8 mouse cellular contexts compared by ENCODE assay signal in genomic region chr11:75169405-75170080, GRCm38 (mm10). TPM values are rescaled to one million over a fixed set of nuclear protein-coding genes. Genes with fewer than 3 reads are reported as not detected.
A peak's percentile ranks its signal among the peaks of the same experiment; 100 is the strongest.
DNase-seq lines count a peak whose midpoint lies in the region; ATAC-seq and TF ChIP-seq lines count a peak whose summit lies in the region.

Hic1 (minus strand) TSS chr11:75169519.

- H3K9ac ChIP-seq in liver, postnatal 0 days (replicated peaks): peak within 1 kb of the TSS; percentile 65

- 5% methylated on average over 23 of the region's 23 CpGs for WGBS in cerebellum, adult 2 months
- 7% methylated on average over 23 of the region's 23 CpGs for WGBS in liver, postnatal 0 days (ENCODE audit: insufficient replicate concordance)

- no peaks in the 10 kb centered on the region for H3K27me3 ChIP-seq in cerebellum, adult 2 months (ENCODE audit: control insufficient read depth, insufficient read depth, low read length)
- H3K27me3 ChIP-seq in liver, postnatal 0 days (ENCODE audit: insufficient read depth, low read length): peaks cover 99% of the 10 kb centered on the region

- TF ChIP-seq EP300 in liver, postnatal 0 days (IDR thresholded peaks at IDR 0.05; ENCODE audit: low read depth): no peak

- DNase-seq in cerebellum, adult 2 months: no peak
- DNase-seq in cerebellum, postnatal 36 days: no peak
- DNase-seq in thymus, postnatal 0 days (ENCODE audit: low spot score): no peak
- DNase-seq in thymus, adult 18-20 months: no peak
- no peak for DNase-seq in heart, postnatal 36 days
- peak; percentile 19 for DNase-seq in liver, postnatal 0 days
- no peak for DNase-seq in frontal cortex, postnatal 36 days (ENCODE audit: low spot score in 2 of 2)

- TF ChIP-seq POLR2A in cerebellum, adult 2 months (IDR thresholded peaks at IDR 0.05; ENCODE audit: borderline replicate concordance, insufficient read depth, low read length): no peak

- H3K36me3 ChIP-seq in liver, postnatal 0 days (replicated peaks; ENCODE audit: insufficient read depth, low read length): no peaks in the 10 kb centered on the region

- no peak for ATAC-seq in liver, postnatal 0 days
- no peak for ATAC-seq in activated CD4-positive, CD25-positive, alpha-beta regulatory T cell, adult 4 months

- no peak for TF ChIP-seq CTCF in cerebellum, adult 2 months (IDR thresholded peaks at IDR 0.05; ENCODE audit: borderline replicate concordance, insufficient read depth, low read depth, low read length)
- no peak for TF ChIP-seq CTCF in liver, postnatal 0 days (IDR thresholded peaks at IDR 0.05; ENCODE audit: low read depth)

- H3K4me2 ChIP-seq in liver, postnatal 0 days (ENCODE audit: low read depth, low read length): peak within 1 kb of the TSS; percentile 91

- no peaks in the 10 kb centered on the region for H3K9me3 ChIP-seq in liver, postnatal 0 days (ENCODE audit: low read length)

- intact Hi-C loops in heart, postnatal 36 days (cut with DNase I): loop anchor here (1.0 to 5.0 kb wide), 4 partner anchors 188 to 342 kb away; partner anchors contain the start of genes Smg6 and Srr

- no peak within 1 kb of the TSS for H3K27ac ChIP-seq in cerebellum, adult 2 months (ENCODE audit: insufficient read depth, low read length)
- H3K27ac ChIP-seq in liver, postnatal 0 days (ENCODE audit: low read depth): peak within 1 kb of the TSS; percentile 57

- H3K4me3 ChIP-seq in cerebellum, adult 2 months (replicated peaks; ENCODE audit: insufficient read depth, low read depth, low read length): peak within 1 kb of the TSS; percentile 64
- H3K4me3 ChIP-seq in liver, postnatal 0 days (ENCODE audit: low read depth, low read length): peak within 1 kb of the TSS; percentile 62

- H3K4me1 ChIP-seq in cerebellum, adult 2 months (ENCODE audit: control insufficient read depth, insufficient read depth, low read length): peaks cover 3% of the 10 kb centered on the region; the same call in 1 of the 2 replicates
- peaks cover 66% of the 10 kb centered on the region for H3K4me1 ChIP-seq in liver, postnatal 0 days (ENCODE audit: insufficient read depth)

RNA-seq across cellular contexts. Expression of gene Hic1, which starts in this region (rescaled TPM):
- 3.0 and 3.7 TPM in 2 replicates for polyA plus RNA-seq in cerebellum, adult 2 months (2012; rRNA removed)
- polyA plus RNA-seq in thymus, postnatal 0 days (2015; fragmentation: Nextera tagmentation; extraction: Ambion mirVana): 8.3 and 11.0 TPM in 2 replicates
- total RNA-seq in heart, postnatal 36 days (2021): 10 to 100 TPM; 14.8 to 22.8 TPM
- 1.1 and 1.5 TPM in 2 replicates for polyA plus RNA-seq in liver, postnatal 0 days (2015; fragmentation: Nextera tagmentation; extraction: Ambion mirVana)
- under 1 TPM in 1 of 2 experiments, not detected in 1; 0.38 TPM for polyA plus RNA-seq in activated CD4-positive, CD25-positive, alpha-beta regulatory T cell, adult 4 months (2017; shearing (Covaris generic))
